In the genomic region with DNA sequence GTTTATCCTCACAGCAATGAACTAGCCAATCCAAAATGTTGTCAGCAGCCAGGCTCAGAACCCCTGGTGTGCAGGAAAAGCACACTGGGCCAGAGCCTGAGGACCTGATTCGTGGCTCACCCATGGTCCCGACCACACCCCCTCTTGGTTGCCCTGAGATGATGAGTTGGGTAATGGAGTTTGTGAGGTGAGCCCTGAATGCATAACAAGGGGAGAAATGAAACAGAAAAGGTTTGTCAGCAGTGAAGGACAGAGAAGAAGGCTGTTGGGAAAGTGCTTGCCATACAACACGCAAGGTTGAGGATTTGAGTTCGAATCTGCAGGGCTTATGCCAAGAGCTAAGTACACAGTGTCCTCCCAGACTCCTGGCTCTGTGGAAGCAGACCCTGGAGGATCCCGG, we compare ENCODE assay signal across 23 mouse cellular contexts. TPM values are rescaled to one million over a fixed set of nuclear protein-coding genes. Genes with fewer than 3 reads are reported as not detected.
DNase-seq lines count a peak whose midpoint lies in the region; ATAC-seq and TF ChIP-seq lines count a peak whose summit lies in the region.
"Had no signal": no experiment of that assay in that cellular context is flagged by ENCODE, and none has a peak within 500 bp of the region (broad histone marks: within the 10 kb centered on the region; RNA-seq: fewer than 3 reads in every experiment).

No protein-coding gene starts in this region.

- H3K27ac ChIP-seq in heart, embryonic 12.5 days (ENCODE audit: poor library complexity, severe bottlenecking) = no peak overlapping the region
- H3K27ac ChIP-seq: embryonic facial prominence, embryonic 10.5 days; forebrain, embryonic 13.5 days; hindbrain, embryonic 14.5 days; intestine, embryonic 15.5 days had no signal

- intact Hi-C loops in heart, postnatal 14 days (cut with DNase I) = loop anchor here (10.0 kb wide), 1 partner anchor 379 kb away; a partner anchor contains a TSS

- peaks cover 37% of the 10 kb centered on the region for H3K4me1 ChIP-seq in heart, embryonic 12.5 days (replicated peaks)
- peaks cover 76% of the 10 kb centered on the region for H3K4me1 ChIP-seq in E14TG2a.4 (replicated peaks; ENCODE audit: low read depth, low read length)

- no peak for ATAC-seq in heart, embryonic 12.5 days (ENCODE audit: insufficient number of reproducible peaks, low FRiP score)
- ATAC-seq: activated CD4-positive, CD25-positive, alpha-beta regulatory T cell, adult 4 months; CD4-positive, CD25-positive, alpha-beta regulatory T cell, adult 4 months; forebrain, embryonic 13.5 days; forebrain, postnatal 0 days; intestine, embryonic 15.5 days had no signal

- H3K27me3 ChIP-seq in heart, embryonic 12.5 days (replicated peaks) = peaks cover 72% of the 10 kb centered on the region
- no peaks in the 10 kb centered on the region for H3K27me3 ChIP-seq in E14TG2a.4 (ENCODE audit: insufficient read depth, low read length)

- H3K4me3 ChIP-seq in heart, embryonic 12.5 days = no peak overlapping the region
- peak overlapping the region; percentile 65 for H3K4me3 ChIP-seq in E14TG2a.4 (replicated peaks; ENCODE audit: low read length)
- H3K4me3 ChIP-seq: forebrain, embryonic 13.5 days; intestine, embryonic 15.5 days had no signal

- no peaks in the 10 kb centered on the region for H3K9me3 ChIP-seq in heart, embryonic 12.5 days (replicated peaks)
- no peaks in the 10 kb centered on the region for H3K9me3 ChIP-seq in E14TG2a.4 (ENCODE audit: low read length)
- H3K9me3 ChIP-seq: embryonic facial prominence, embryonic 10.5 days; forebrain, embryonic 13.5 days; G1E; intestine, embryonic 15.5 days had no signal

- H3K4me2 ChIP-seq in heart, embryonic 12.5 days = 0 out of 2 replicates have a peak overlapping the region, but pooled peaks have one; percentile 81
- H3K4me2 ChIP-seq: forebrain, embryonic 13.5 days; hindbrain, embryonic 14.5 days had no signal

- no peak for TF ChIP-seq CTCF in E14TG2a.4 (conservative IDR thresholded peaks at IDR 0.05; ENCODE audit: low read length)

- H3K36me3 ChIP-seq in heart, embryonic 12.5 days = no peaks in the 10 kb centered on the region
- H3K36me3 ChIP-seq in E14TG2a.4 (ENCODE audit: insufficient read depth, low read length) = peaks cover 53% of the 10 kb centered on the region
- H3K36me3 ChIP-seq: embryonic facial prominence, embryonic 10.5 days; G1E had no signal

- peak; percentile 2 for DNase-seq in embryo, embryonic 10 days (ENCODE audit: low spot score)
- DNase-seq in embryo, embryonic 9.5 days (ENCODE audit: extremely low spot score) = no peak
- no peak for DNase-seq in heart, postnatal 14 days
- DNase-seq in R1 (ENCODE audit: low read depth, low spot score) = peak; percentile 74
- DNase-seq in right cerebral cortex, adult 18-20 months = no peak
- DNase-seq: adrenal gland, postnatal 14 days; cerebellum, adult 11-12 months; cerebellum, adult 9-10 months; cerebellum, postnatal 25 days; forebrain, postnatal 0 days; gastrocnemius, postnatal 25 days; heart, adult 11 months; kidney, adult 2 months had no signal

- WGBS in heart, embryonic 12.5 days = 39% methylated on average over 5 of the region's 5 CpGs

- H3K9ac ChIP-seq in heart, embryonic 12.5 days = no peak overlapping the region
- H3K9ac ChIP-seq: forebrain, embryonic 13.5 days; forebrain, postnatal 0 days; hindbrain, embryonic 14.5 days; intestine, embryonic 15.5 days had no signal

RNA-seq across cellular contexts. Expression of a gene that starts 1.8 kb away (rescaled TPM):
- polyA plus RNA-seq in heart, embryonic 12.5 days (2016; fragmentation: Nextera tagmentation; extraction: Ambion mirVana) = 56.9 and 57.6 TPM in 2 replicates
- total RNA-seq in heart, postnatal 14 days (2021) = 10 to 100 TPM; 77.1 to 77.6 TPM
- total RNA-seq: hematopoietic stem cell, adult 5-6 weeks had no signal
- polyA plus RNA-seq: G1E had no signal

RNA-seq across cellular contexts. Expression of a gene that starts 38.8 kb away (rescaled TPM):
- polyA plus RNA-seq in heart, embryonic 12.5 days (2016; fragmentation: Nextera tagmentation; extraction: Ambion mirVana) = 24.7 and 24.9 TPM in 2 replicates
- total RNA-seq in heart, postnatal 14 days (2021) = 10 to 100 TPM; 56.1 to 64.2 TPM

RNA-seq across cellular contexts. Expression of a gene that starts 39.5 kb away (rescaled TPM):
- polyA plus RNA-seq in heart, embryonic 12.5 days (2016; fragmentation: Nextera tagmentation; extraction: Ambion mirVana) = 2.9 and 3.4 TPM in 2 replicates
- total RNA-seq in heart, postnatal 14 days (2021) = 10 to 100 TPM; 11.6 to 12.8 TPM
- polyA plus RNA-seq: CD4-positive, CD25-positive, alpha-beta regulatory T cell, adult 4 months had no signal

Comparison
In these comparisons a context has a peak if more than half of its experiments do, and no peak if none do; other contexts are left out.
1. DNase-seq: peak in embryo, embryonic 10 days (single experiment) and R1 (single experiment); none in embryo, embryonic 9.5 days (single experiment), heart, postnatal 14 days (0 of 2) and right cerebral cortex, adult 18-20 months (single experiment).